Mouse (Mus musculus) mouse trophoblast stem cell (cell line): ENCODE data around the gene Gm31371.
"Not testable (repeated sequence)": the region's sequence is repeated elsewhere in the genome, so short reads cannot be mapped to it uniquely, and the experiment has no call there.

Experiments used
- in situ Hi-C, 2 experiments: fragments of 300-500 bp; cut with MseI, MboI; formaldehyde crosslinking; loops; 2 replicates in 1 of 2; 3 replicates in 1 of 2; pipeline ENCODE4 v1.15.1; 2025

The Gm31371 gene

DNA sequence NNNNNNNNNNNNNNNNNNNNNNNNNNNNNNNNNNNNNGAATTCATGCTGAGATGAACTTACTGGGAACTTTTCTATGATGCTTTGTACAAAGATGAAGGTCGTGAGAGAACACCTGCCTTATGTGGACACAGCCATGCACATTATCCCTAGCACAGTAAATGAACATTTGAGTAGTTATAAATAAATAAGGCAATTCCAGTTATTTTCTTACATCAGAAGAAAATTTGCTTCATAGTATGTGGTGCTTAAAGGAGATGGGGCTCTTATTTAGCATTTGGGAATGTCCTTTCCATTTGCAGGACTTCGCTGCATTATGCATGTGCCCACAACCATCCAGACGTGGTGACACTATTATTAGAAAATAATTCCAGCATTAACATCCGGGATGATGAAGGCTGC is at the start of gene Gm31371:
Gene Gm31371, plus strand, starts transcription at position 301 of the 400 bp plus-strand sequence.
- in situ Hi-C loops: not testable (repeated sequence)

DNA sequence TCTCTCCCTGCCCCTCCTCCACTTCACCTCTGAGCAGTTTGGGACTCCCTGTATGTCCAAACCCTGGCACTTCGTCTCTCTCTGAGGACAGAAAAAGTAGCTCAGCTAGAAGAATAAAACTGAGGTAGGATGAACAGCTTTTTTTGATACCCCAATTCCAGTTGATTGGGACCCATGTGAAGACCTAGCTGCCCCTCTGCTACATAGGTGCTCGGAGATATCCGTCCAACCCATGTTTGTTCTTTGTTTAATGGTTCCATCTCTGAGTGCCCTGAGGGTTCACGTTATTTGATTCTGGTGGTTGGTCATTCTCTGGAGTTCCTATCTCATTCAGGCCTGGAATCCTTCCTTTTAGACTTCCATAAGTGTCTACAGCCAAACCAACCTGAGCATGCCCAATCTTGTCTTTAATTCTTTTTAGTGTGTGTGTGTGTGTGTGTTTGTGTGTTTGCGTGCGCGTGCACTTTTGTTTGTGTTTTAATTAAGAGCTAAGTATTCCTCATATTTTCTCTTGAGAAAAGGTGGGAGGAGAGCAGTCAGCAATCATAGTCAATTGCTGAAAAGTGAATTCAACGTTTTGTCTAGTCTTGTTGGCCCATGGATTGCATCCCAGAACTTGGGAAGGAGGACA is 3.3 kb downstream of the Gm31371 start:
- in situ Hi-C loops: not testable (repeated sequence)

DNA sequence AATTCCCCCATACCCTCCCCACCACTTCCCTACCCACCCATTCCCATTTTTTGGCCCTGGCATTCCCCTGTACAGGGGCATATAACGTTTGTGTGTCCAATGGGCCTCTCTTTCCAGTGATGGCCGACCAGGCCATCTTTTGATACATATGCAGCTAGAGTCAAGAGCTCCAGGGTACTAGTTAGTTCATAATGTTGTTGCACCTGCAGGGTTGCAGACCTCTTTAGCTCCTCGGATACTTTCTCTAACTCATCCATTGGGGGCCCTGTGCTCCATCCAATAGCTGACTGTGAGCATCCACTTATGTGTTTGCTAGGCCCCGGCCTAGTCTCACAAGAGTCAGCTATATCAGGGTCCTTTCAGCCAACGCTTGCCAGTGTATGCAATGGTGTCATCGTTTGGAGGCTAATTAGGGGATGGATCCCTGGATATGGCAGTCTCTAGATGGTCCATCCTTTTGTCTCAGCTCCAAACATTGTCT is 5.7 kb downstream of the Gm31371 start:
- in situ Hi-C loops: not testable (repeated sequence)

DNA sequence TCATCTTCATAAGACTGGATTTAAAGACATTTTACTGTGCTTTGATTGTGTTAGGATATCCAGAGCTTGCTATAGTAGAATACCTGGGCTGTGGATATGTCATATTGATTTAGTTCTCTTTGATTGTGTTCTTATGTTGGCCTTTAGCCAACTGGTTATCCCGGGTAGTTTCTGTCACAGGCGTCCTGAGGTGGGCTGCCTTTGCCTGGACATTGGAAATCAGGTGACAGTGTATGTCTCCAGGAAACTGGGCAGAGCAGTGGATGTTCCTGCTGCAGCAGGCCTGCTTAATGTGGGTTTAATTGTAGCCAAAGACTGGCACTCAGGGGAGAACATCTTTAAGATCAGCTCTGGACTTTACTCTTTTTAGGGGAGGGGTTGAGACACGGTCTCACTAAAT is 15.9 kb downstream of the Gm31371 start:
- in situ Hi-C loops: not testable (repeated sequence)

DNA sequence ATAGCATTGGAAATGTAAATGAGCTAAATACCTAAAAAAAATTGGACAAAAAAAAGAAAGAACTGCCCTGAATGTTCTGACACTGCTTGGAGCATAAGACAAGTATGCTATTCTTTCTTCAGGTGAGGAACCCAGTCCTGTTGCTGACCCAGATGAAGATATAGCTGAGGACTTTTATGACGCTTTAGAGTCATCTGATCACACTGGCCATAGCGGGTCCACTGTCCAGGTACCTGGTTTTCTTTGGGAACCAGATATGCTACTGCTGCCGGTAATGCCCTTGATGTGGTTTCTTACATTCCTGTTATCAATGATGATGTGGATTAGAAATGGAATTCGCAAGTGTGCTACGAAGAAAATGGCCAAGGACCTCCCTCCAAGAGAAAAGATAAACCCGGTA is 31.1 kb downstream of the Gm31371 start:
- in situ Hi-C loops: not testable (repeated sequence)

DNA sequence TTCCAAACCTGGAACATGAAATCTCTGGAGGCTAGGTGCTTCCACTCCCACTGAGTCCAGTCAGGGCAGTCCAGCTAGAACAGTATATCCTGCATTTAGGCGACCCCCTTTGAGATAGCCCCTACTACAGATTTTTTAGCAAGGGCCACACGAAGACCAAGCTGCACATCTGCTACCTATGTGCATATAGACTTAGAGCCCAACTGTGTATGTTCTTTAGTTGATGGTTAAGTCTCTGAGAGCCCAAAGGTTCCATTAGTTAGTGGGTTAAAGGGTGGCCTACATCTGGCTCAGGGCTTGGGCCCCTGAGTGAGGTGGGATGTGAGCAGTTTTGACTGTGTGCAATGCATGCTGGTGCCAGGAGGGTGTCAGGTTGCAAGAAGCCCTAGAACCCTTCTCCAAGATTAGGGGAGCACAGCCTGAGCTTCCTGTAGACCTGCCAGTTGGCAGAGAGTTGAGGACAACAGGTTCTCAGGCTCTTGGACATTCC is 32.4 kb downstream of the Gm31371 start:
- in situ Hi-C loops: not testable (repeated sequence)

DNA sequence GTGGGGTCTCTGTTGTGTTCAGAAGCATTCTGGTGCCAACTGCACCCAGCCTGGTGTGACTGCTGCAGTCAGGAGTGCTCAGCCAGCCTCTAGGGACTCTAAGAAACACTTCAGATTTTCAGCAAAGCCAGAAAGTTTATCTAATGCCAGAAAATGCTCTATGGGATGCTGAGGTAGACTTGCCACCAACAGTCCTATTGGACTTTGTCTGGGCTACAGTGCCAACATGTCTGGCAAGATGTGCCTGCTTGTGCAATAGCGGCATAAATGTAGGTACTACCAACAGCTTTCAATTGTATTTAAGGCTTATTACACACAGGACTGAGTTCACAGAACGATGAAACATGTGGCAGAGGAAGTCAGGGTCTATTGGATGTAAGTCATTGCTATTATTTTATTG is 57.7 kb downstream of the Gm31371 start:
- in situ Hi-C loops: no loop called here

DNA sequence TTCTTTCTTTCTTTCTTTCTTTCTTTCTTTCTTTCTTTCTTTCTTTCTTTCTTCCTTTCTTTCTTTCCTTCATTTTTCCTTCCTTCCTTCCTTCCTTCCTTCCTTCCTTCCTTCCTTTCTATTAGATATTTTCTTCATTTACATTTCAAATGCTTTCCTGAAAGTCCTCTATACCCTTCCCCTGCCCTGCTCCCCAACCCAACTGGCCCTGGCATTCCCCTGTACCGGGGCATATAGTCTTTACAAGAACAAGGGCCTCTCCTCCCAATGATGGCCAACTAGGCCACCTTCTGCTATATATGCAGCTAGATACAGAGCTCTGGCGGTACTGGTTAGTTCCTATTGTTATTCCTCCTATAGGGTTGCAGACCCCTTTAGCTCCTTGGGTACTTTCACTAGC is 60.6 kb downstream of the Gm31371 start:
- in situ Hi-C loops: not testable (repeated sequence)

DNA sequence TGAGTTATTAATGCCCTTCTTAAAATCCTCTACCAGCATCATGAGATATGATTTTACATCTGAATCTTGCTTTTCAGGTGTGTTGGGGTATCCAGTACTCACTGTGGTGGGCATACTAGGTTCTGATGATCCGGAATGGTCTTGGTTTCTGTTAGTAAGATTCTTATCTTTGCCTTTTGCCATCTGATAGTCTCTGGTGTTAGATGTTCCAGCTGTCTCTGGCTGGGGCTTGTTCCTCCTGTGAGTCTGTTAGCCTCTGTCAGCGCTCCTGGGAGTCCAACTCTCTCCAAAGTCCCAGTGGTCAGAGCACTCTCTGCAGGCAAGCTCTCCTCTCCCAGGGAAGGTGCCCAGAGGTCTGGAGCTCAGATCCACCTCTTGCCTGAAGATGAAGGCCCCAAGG is 65.0 kb downstream of the Gm31371 start:
- in situ Hi-C loops: not testable (repeated sequence)

DNA sequence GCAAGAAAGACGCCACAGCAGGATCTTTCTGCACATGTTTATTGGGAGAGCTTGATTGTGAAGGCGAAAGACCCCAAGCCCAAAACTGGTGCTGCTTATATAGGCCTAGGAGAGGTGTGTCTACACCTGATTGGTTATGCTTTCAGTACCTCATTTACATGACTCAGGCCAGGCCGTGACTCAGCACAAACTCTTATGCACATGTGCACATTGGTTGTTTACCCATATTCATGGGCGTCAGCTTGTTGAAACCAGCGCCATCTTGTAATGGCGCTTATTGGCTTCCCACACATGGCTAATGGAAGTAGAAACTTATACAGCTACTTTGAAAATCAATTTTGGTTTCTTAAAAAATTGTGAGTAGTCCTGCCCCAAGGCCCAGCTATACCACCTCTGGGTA is 72.0 kb downstream of the Gm31371 start:
- in situ Hi-C loops: not testable (repeated sequence)
